13 mouse cellular contexts compared by ENCODE assay signal in genomic region chr1:118913414-118914385, GRCm38 (mm10).
A peak's percentile ranks its signal among the peaks of the same experiment; 100 is the strongest.
DNase-seq lines count a peak whose midpoint lies in the region; ATAC-seq lines count a peak whose summit lies in the region.
"Had no signal": no experiment of that assay in that cellular context is flagged by ENCODE, and none has a peak within 500 bp of the region (broad histone marks: within the 10 kb centered on the region; RNA-seq: fewer than 3 reads in every experiment).

No protein-coding gene starts in this region.

- no peaks in the 10 kb centered on the region for H3K9me3 ChIP-seq in embryonic facial prominence, embryonic 10.5 days
- H3K9me3 ChIP-seq in hindbrain, embryonic 16.5 days (ENCODE audit: control insufficient read depth, low read length): no peaks in the 10 kb centered on the region
- H3K9me3 ChIP-seq: heart, embryonic 15.5 days; kidney, embryonic 15.5 days had no signal

- DNase-seq in cerebellum, adult 9-11 months: peak; percentile 18
- no peak for DNase-seq in cerebellum, adult 8-10 months
- DNase-seq in embryonic facial prominence, embryonic 10.5 days (ENCODE audit: low spot score): no peak
- DNase-seq in lung, postnatal 36 days: peak; percentile 81
- no peak for DNase-seq in adrenal gland, adult 8-10 months
- DNase-seq in right cerebral cortex, adult 18-20 months: no peak
- DNase-seq in frontal cortex, postnatal 14 days (ENCODE audit: low spot score in 2 of 2): no peak
- DNase-seq: cerebellum, adult 11 months; thymus, postnatal 4 days had no signal

- 53% methylated on average over 17 of the region's 17 CpGs for WGBS in embryonic facial prominence, embryonic 10.5 days
- WGBS in hindbrain, embryonic 16.5 days: 41% methylated on average over 17 of the region's 17 CpGs

- H3K4me1 ChIP-seq in embryonic facial prominence, embryonic 10.5 days: peaks cover 81% of the 10 kb centered on the region
- H3K4me1 ChIP-seq in hindbrain, embryonic 16.5 days (ENCODE audit: control insufficient read depth, insufficient read depth, low read depth, low read length): peaks cover 30% of the 10 kb centered on the region

- H3K27ac ChIP-seq in embryonic facial prominence, embryonic 10.5 days (replicated peaks): peak overlapping the region; percentile 44
- peak overlapping the region; percentile 7; the same call in 1 of the 2 replicates for H3K27ac ChIP-seq in hindbrain, embryonic 16.5 days (ENCODE audit: low read depth, low read length)
- H3K27ac ChIP-seq: heart, embryonic 15.5 days; kidney, embryonic 15.5 days; macrophage had no signal

- no peak for ATAC-seq in hindbrain, embryonic 16.5 days

- peaks cover 25% of the 10 kb centered on the region; the same call in 1 of the 2 replicates for H3K27me3 ChIP-seq in embryonic facial prominence, embryonic 10.5 days (replicated peaks; ENCODE audit: low read depth, poor library complexity, severe bottlenecking)
- H3K27me3 ChIP-seq in hindbrain, embryonic 16.5 days (replicated peaks; ENCODE audit: control insufficient read depth, insufficient read depth, low read length): 0 out of 2 replicates have a peak, but pooled peaks cover 2% of the 10 kb centered on the region

- no peak overlapping the region for H3K9ac ChIP-seq in hindbrain, embryonic 16.5 days (ENCODE audit: low read depth, low read length)
- H3K9ac ChIP-seq: heart, embryonic 15.5 days; kidney, embryonic 15.5 days had no signal

- peak overlapping the region; percentile 32; the same call in 1 of the 2 replicates for H3K4me2 ChIP-seq in hindbrain, embryonic 16.5 days (ENCODE audit: low read length)
- H3K4me2 ChIP-seq: heart, embryonic 15.5 days; kidney, embryonic 15.5 days had no signal

- H3K4me3 ChIP-seq in embryonic facial prominence, embryonic 10.5 days: no peak overlapping the region
- no peak overlapping the region for H3K4me3 ChIP-seq in hindbrain, embryonic 16.5 days (ENCODE audit: low read length)
- H3K4me3 ChIP-seq: heart, embryonic 15.5 days; kidney, embryonic 15.5 days had no signal

- H3K36me3 ChIP-seq in embryonic facial prominence, embryonic 10.5 days (replicated peaks): peaks cover 7% of the 10 kb centered on the region; the same call in 1 of the 2 replicates
- H3K36me3 ChIP-seq in hindbrain, embryonic 16.5 days (ENCODE audit: control insufficient read depth, insufficient read depth, low read length): no peaks in the 10 kb centered on the region
- H3K36me3 ChIP-seq: heart, embryonic 15.5 days; kidney, embryonic 15.5 days had no signal

Comparison
In these comparisons a context has a peak if more than half of its experiments do, and no peak if none do; other contexts are left out.
1. DNase-seq: peak in cerebellum, adult 9-11 months (single experiment) and lung, postnatal 36 days (single experiment); none in cerebellum, adult 8-10 months (single experiment), embryonic facial prominence, embryonic 10.5 days (single experiment), adrenal gland, adult 8-10 months (single experiment), right cerebral cortex, adult 18-20 months (single experiment) and frontal cortex, postnatal 14 days (0 of 2).